Mouse (Mus musculus) heart, postnatal 36 days (tissue): ENCODE measurements around the gene Myo3b. TPM values are rescaled to one million over a fixed set of nuclear protein-coding genes. Genes with fewer than 3 reads are reported as not detected.
"Not testable (repeated sequence)": the region's sequence is repeated elsewhere in the genome, so short reads cannot be mapped to it uniquely, and the experiment has no call there.

ENCODE experiments used
- DNase-seq, 2 experiments: peaks; one replicate each; pipeline ENCODE4 v3.0.0; 2021 to 2022
- intact Hi-C: fragments of 180-260 bp; cut with DNase I; formaldehyde crosslinking; loops from one replicate; pipeline ENCODE4 v1.15.1; 2025
- total RNA-seq, 2 experiments: library from RNA; stranded (reverse); gene quantifications; 2 replicates each; pipeline ENCODE4 v1.2.3; 2021

Myo3b gene
- under 1 TPM in 1 of 2 experiments, not detected in 1; 0.08 TPM for total RNA-seq

DNA sequence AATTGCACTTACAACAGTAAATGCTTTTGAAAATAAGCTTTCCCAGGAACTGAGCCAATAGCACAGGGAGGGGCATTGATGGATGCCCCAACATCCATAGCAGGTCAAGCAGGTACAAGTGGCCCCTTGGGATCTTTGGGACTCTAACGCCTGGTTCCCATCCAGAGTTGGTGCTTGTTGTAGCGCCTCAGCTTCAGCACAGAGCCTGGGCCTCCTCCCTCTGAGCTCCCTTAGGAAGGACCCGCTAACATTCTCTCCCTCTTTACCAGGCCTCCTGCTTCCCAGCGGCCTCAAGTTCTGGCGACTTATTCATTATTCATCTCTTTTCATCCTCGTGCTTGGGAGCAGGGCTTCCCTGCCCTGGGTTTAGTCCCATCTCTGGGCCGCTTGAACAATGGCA, at the start of gene Myo3b:
TSS of gene Myo3b (plus strand) at position 375 of the 400 bp plus-strand sequence.
- intact Hi-C loops = no loop called here
- DNase-seq = no peak

DNA sequence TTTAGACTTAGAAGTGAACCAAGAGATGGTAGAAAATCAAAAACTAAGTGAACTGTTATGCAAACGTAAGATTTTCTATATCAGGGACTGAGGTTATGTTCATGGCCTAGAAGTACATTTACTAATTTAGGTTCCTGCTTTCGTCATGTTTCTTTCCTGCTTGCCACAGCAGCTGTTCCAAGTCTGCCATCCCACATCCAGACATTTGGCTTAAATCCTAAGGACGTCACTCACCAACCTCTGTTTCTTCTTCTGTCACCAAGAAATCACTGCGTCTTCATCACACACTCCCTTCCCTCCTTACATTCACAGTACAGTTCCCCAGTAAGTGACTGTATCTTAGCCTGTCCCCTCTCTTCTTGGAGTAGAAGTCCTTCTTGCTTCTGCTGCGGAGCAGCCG, 49.7 kb upstream of the Myo3b start:
- intact Hi-C loops = no loop called here
- DNase-seq = no peak

DNA sequence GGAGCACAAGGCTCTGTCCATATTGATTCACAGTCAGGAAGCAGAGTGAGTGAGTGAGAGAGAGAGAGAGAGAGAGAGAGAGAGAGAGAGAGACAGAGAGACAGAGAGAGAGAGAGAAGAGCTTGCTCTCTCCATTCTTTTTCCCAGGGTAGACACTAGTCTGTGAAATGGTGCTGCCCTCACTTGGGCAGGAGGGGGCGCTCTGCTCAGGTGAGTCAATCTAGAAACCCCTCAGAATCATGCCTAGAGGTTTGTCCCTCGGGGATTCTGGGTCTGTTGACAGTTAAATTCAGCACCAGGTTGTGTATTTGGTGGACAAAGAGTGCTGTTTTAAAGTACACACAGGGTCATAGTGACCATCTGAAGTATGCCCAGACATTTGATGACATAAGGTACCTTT, 48.3 kb upstream of the Myo3b start:
- intact Hi-C loops = loop anchor here (5.0 kb wide), 1 partner anchor 43 kb away; no protein-coding TSS in a partner anchor

DNA sequence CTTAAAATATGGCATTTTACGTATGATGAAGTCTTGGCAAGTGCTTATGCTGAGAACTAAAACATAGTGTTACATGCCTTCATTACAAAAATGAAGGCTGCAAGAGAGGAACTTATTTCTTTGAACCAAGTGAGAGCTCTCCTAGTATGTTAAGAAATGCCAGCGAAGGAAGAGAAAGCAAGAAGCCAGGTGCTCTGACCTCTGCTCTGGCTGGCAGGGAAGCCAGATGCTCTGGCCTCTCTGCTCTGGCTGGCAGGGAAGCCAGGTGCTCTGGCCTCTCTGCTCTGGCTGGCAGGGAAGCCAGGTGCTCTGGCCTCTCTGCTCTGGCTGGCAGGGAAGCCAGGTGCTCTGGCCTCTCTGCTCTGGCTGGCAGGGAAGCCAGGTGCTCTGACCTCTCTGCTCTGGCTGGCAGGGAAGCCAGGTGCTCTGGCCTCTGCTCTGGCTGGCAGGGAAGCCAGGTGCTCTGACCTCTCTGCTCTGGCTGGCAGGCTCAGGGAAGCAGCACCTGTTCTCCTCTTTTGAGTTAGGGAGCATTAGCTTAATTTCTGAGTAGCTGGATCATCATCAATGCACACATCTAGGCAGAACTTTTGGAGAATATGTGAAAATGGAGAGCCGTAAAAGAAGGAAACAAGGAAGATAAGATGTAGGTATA, 44.7 kb upstream of the Myo3b start:
- intact Hi-C loops = loop anchor here (5.0 kb wide), 1 partner anchor 47 kb away; no protein-coding TSS in a partner anchor
- not testable (repeated sequence) for DNase-seq

More for the DNA sequence above, 48.3 kb upstream of the Myo3b start:
- no peak for DNase-seq

DNA sequence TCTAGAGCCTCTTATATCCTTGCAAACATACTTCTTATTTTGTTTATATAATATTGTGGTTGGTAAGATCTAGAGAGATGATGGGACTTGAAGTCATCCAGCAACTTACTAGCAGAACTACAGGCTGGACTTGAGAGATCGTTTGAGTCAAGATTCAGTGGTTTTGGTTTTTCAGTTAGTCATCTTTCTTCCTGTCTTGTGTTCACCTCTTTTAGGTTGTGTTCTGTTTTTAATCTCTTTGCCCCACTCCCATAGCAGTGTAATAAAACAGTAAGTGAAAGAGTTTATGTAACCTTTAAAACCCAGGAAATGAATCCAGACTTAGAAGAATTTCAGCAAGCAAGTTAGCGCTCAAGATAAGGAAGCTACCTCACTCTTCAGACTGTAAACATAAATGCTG, 44.1 kb upstream of the Myo3b start:
- no peak for DNase-seq
- intact Hi-C loops = loop anchor here (5.0 kb wide), 1 partner anchor 47 kb away; no protein-coding TSS in a partner anchor

DNA sequence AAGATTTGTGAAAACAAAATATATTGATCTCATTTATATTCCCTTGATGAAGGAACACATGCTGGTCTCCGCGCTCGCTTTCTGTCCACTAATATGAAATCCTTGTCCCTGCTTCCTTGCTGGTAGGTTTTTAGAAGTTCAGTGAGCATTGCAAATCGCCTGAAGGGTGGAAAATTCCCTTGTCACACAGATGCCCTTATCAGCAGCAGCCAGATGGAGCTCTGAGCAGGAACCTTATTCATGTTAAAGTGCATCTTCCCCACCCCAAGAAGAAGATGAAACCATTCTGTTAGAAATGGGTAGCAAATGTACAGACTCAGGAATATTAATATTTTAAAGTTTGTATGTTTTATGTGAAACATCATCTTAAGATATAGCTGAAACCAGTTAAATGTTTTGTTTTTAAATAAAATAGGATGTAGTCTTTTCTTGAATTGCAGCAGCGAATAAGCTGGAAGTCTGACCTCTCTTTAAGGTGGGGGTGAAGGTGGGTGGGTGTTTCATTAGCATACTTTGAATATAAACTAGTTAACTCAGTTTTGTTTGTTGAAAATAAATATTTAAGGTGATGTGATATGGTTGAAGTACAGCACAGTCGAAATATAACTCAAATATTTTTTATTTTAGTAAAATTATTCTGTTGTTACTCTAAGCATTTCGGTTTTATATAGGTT, 39.7 kb upstream of the Myo3b start:
- intact Hi-C loops = no loop called here
- DNase-seq = no peak

DNA sequence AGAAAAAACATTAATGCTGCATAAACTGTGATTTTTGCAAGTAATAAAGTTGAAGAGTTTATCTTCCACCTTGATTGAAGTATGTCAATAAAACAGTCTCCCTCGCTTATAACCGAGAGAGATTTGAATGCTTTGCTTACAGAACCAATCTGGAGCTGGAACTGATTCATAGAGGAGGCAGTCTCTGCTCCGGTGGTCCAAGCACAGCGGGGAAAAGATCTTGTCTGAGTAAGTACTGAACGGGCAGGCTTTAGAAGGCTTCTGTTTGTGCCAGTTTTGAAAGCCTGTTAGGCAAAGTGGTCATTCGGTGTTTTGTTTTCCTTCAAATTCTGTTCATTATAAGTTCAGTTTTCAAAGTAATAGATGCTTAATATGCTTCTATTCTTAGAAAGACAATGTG, 38.6 kb upstream of the Myo3b start:
- intact Hi-C loops = no loop called here
- DNase-seq = no peak

DNA sequence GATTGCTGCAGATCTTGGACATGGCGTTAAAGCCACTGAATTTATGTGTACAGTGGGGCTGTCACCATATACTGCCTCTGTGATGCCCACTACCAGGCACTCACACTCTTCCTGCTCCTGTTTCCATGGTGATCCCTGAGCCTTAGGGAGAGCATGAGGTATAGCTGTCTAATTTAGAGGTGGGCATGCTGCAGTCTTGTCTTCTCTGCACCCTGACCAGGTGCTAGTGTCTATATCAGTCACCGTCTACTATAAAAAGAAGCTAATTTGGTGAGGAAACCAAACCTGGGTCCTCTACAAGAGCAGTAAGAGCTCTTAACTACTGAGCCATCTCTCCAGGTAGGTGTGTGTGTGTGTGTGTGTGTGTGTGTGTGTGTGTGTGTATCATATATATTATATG, 32.4 kb upstream of the Myo3b start:
- intact Hi-C loops = no loop called here
- no peak for DNase-seq

DNA sequence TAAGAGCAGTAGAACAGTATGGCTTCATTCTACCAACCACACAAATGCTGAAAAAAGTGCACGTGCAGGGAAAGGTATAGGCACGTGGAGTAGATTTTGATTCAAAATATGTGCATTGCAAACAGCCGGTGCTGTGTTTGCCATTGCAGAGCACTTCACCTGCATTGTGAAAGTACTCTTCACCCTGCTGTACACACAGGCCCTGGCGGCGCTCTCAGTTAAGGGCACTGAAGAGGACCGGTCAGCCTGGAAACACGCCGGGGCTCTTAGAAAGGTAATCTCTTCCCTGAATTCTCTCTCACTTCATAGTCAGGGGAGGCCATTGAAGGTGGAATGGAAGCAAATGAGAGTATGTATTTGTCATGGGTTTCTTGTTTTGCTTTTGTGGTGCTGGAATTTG, 26.0 kb upstream of the Myo3b start:
- intact Hi-C loops = no loop called here
- DNase-seq = no peak

DNA sequence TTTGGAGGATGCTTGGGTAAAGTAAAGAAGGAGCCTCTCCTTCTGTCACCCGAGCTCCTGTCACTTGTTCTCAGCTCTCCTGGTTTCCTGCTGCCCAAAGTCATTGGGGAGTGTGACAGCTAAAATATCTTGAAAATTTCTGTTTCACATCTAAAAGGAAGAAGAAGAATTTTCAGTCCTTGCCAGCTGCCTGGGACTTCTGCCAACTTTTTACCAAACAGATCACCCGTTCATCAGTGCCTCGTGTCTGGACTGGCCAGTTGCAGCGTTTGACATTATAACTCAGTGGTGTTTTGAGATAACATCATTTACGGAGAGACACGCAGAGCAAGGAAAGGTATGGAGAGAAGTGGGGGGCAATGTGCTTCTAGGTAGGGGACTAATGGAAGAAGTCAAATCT, 20.7 kb upstream of the Myo3b start:
- DNase-seq = peak in 1 of 2 experiments; percentile 17
- intact Hi-C loops = no loop called here

DNA sequence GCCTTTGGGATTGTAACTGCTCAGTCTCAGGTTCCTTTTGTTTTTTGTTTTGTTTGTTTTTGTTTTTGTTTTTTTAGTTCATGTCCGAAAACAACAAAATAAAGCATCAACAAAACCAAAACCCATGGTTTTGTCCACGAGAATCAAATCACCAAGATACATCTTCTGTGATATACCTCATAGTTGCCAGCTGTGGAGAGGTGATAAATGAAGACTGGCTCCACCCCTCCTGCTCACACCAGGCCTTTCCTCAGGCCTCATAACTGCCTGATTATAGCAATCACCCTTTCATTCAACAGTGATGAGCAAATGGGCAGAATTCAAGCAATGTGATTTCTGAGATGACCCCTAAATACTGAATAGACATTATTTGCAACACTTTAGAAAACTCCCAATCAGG, 14.5 kb upstream of the Myo3b start:
- intact Hi-C loops = no loop called here
- DNase-seq = no peak

DNA sequence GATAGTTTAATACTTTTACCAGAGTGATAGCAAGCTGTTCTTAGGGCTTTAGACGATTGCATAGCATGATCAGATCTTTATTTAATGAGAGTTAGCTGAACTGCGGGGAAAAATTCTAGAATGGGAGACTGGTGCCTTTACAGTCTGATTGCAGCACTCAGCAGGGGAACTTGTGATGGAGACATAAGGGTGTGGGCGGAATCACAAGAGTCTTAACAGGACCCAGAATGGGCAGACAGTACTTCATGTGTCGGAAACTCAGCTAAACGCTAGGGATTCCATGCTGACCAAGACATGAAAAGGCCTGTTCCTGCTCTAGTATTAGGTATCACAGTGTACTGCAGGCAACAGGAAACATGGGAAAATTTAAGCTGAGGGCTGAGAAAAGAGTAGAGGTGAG, 13.2 kb upstream of the Myo3b start:
- no peak for DNase-seq
- intact Hi-C loops = no loop called here

DNA sequence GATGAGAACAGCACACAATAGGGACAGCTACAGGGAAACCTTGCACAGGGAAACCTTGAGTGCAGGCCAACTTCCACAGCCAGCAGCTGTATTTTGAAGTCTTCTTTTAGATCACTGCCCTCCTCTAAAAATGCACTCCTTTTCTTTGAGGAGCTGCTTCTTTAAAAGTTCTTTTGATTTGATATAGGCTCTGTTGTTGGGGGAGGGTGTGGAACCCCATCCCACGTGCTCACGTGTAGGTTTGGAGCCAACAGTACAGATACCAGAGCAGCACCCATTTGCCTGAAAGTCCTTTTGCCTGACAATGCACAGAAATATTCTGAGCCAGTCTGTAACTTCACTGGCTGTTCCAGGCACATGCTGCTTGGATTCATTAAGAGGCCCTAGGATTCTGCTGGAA, 7.5 kb upstream of the Myo3b start:
- DNase-seq = no peak
- intact Hi-C loops = no loop called here

DNA sequence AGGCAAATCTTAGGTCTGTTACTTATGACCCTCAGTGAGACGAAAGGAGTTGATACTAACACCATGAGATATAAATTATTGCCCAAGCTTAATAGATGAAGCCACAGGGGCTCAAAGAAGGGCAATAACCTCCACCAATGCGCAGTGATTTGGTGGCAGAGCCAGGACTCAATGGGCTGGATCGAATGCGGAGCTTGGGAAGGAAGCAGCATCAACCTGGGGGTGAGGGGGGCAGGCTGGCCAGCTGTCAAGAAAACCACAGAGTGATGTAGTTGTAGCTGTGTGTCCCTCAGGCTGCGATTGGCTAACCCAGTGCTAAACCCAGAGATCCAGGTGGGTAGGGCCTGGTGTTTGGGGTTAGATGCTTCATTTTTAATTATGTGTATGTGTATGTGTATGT, 4.0 kb upstream of the Myo3b start:
- DNase-seq = no peak
- intact Hi-C loops = no loop called here

DNA sequence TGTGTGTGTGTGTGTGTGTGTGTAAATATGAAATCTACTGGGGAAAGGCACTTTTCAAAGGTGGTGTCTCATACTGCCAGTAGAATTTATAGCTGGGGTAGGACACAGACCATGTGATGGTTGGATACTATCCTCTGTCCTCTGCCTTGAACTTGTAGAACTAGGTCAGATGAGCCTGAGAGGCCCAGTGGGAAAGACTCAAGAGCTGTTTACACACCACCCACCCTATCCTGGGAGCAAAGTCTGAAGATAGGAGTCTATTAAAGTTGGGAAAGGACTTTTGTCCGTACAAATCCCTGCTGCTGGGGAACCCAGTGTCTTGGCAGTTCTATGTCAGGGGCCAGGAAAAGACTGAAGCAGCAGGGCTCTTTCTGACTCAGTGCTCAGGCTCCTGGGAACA, 3.6 kb upstream of the Myo3b start:
- intact Hi-C loops = no loop called here

DNA sequence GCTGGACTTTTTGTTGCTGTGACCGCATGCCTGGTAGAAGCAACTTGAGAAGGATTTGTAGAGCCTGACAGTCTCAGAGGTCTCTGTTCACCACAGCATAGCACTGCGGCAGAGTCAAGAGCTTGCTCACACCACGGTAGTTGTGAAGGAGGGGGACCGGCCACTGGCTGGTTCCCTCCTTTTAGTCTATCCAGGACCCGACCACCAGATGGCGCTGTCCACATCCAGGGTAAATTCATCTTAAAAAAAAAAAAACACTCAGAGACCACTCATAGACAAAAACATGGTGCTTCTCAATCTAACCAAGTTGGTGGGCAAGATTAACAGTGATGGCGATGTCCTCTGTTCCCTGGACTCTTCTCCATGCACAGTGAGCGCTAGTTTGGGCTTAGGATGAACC, 1.7 kb upstream of the Myo3b start:
- DNase-seq = peak; percentile 10 to 32
- intact Hi-C loops = no loop called here

More for the DNA sequence above, 3.6 kb upstream of the Myo3b start:
- no peak for DNase-seq

DNA sequence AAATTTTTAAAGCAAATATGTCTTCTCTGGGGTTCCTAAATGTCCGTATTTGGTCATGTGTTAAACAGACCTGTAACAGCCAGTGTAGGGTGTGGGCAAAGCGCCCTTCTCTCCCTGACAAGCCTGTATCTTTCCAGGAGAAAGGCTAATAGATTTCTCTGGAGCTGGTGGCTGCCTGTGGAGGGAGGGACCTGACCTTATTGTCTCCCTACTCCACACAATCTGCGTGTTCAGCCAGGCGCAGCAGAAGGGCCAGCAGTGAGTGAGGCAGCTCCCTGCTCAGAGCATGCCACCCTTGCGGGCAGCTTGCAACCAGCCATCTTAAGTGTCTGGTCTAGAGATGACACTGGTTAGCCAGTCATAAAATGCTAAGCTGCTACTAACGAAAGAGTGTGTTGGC, 5.5 kb downstream of the Myo3b start:
- intact Hi-C loops = no loop called here
- DNase-seq = no peak

DNA sequence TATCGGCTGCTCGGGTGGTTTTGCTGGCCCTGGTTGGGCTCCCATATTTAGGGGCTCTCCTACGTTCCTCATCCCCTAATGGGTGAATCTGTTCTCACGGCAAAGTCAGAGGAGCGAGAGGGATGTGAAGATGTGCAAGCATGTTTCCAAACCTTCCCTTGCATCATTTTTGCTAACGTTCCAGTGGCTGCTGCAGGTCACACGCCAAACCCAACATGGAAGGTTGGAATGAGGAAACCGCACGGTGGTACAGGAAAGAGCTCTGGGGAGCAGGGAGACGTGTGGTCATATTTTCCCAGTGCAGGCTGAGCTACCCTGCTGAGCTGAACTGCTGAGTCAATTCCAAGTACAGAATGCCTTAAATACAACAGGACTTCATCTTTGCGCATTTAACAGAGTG, 8.9 kb downstream of the Myo3b start:
- intact Hi-C loops = no loop called here
- DNase-seq = no peak

DNA sequence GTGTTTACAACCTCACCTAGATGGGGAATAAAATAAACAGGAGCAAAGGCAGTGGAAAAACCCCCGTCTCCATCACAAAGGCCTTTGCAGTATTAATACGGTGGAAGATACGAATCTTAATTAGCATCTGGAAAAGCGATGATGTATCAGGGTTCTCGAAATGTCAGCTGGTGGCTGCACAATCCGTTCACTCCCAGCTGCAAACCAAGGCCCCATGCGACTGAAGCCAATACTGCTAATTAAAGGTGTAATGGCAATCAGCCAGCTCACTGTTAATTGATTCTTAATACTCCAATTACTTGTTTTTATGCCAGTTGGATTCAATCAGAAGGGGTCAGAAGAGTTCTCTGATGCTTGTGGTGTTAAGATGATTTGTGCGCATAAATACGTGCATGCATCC, 14.9 kb downstream of the Myo3b start:
- no peak for DNase-seq
- intact Hi-C loops = no loop called here

DNA sequence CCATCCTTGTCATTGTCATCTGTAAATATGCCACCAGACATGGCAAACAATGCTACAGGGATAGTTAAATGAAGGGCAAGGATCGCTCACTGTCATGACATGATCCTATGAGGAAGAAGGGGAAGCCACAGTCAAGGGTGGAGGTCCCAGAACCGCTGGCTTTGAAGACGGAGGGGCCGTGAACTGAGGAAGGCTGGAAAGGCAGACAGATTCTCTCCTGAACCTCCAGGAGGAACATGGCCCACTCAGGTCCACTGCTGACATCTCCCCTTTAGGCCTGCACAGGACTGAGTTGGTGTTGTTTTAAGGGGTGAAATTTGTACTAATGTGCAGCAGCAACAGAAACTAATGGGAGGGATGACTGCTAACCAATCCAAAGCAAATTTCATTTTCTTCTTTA, 19.3 kb downstream of the Myo3b start:
- DNase-seq = no peak
- intact Hi-C loops = no loop called here

DNA sequence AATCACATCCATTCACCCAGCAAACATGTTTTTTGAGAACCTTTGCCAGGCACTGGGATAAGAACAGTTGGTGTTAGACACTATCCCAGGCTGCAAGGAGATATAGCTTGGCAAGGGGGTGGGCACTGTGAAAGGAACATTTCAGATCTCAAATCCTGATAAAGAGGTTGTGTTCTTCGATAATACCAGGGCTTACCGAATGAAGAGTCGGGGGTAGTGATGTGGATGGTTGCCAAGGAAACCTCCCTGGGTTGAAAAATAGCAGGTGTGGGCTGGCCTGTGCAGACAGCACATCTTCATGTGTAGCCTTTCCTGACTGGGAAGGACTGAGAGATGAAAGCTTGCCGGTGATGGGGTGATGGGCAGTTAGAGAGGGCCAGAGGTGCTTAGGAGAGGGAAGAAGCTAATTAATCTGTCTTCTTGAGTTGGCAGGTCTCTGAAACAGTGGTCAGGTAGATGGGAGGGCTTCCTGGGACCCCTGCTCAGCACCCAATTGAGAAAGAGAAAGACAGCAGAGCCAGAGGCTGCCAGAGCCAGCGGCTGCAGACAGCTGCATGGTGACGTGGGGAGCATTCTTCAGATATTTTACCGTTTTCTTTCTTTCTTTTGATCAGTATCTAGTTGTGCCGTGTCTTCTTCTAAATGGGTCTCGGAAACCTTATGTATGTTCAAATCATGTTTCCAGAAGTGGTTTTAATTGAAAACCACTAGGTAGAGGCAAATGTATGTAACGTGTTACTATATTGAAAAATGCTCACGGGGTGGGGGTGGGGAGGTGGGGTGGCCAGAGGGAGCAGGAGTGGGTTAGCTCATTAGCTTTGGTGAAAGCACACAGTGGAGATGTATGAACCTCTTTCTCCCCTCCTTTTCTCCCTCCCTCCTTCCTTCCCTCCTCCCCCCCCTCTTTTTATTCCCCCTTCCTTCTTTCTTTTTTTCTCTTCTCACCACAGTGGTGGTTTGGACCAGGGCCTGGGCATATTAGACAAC, 21.7 kb downstream of the Myo3b start:
- no peak for DNase-seq
- intact Hi-C loops = no loop called here
